Mouse (Mus musculus): ENCODE data around the gene AC170998.1. TPM values are rescaled to one million over a fixed set of nuclear protein-coding genes. Genes with fewer than 3 reads are reported as not detected.

The AC170998.1 gene
- polyA plus RNA-seq, 1 experiment: 2.0 TPM

- Histone ChIP-seq H3K4me1 (ENCODE audit: control insufficient read depth, insufficient read depth, low read length) (peaks cover 12% of the 10 kb centered on the region), H3K4me3 (replicated peaks; ENCODE audit: insufficient read depth, low read depth, low read length) (no peak overlapping the region), H3K27ac (ENCODE audit: insufficient read depth, low read length) (no peak overlapping the region), H3K27me3 (ENCODE audit: control insufficient read depth, insufficient read depth, low read length) (no peaks in the 10 kb centered on the region)
- peak in 1 of 2 experiments; percentile 29 for DNase-seq
- TF ChIP-seq POLR2A (IDR thresholded peaks at IDR 0.05; ENCODE audit: borderline replicate concordance, insufficient read depth, low read length) (no peak), CTCF (IDR thresholded peaks at IDR 0.05; ENCODE audit: borderline replicate concordance, insufficient read depth, low read depth, low read length) (no peak)
- 67% methylated on average over 6 of the region's 6 CpGs for WGBS
These were observed 19.9 kb downstream of the AC170998.1 start for GRCm38 (mm10) chr17:28745773-28746172.

- H3K4me1 ChIP-seq (ENCODE audit: control insufficient read depth, insufficient read depth, low read length): peaks cover 3% of the 10 kb centered on the region; the same call in 1 of the 2 replicates
- no peak overlapping the region for H3K4me3 ChIP-seq (replicated peaks; ENCODE audit: insufficient read depth, low read depth, low read length)
- H3K27ac ChIP-seq (ENCODE audit: insufficient read depth, low read length): no peak overlapping the region
- WGBS: 25% methylated on average over 4 of the region's 4 CpGs
- no peak for TF ChIP-seq CTCF (IDR thresholded peaks at IDR 0.05; ENCODE audit: borderline replicate concordance, insufficient read depth, low read depth, low read length)
- no peak for TF ChIP-seq POLR2A (IDR thresholded peaks at IDR 0.05; ENCODE audit: borderline replicate concordance, insufficient read depth, low read length)
- no peaks in the 10 kb centered on the region for H3K27me3 ChIP-seq (ENCODE audit: control insufficient read depth, insufficient read depth, low read length)
- DNase-seq: no peak
These were observed 22.1 kb downstream of the AC170998.1 start for GRCm38 (mm10) chr17:28748001-28748400.

GRCm38 (mm10) chr17:28750580-28750979, 24.7 kb downstream of the AC170998.1 start:
- no peaks in the 10 kb centered on the region for H3K4me1 ChIP-seq (ENCODE audit: control insufficient read depth, insufficient read depth, low read length)
- no peak overlapping the region for H3K4me3 ChIP-seq (replicated peaks; ENCODE audit: insufficient read depth, low read depth, low read length)
- H3K27me3 ChIP-seq (ENCODE audit: control insufficient read depth, insufficient read depth, low read length): no peaks in the 10 kb centered on the region
- H3K27ac ChIP-seq (ENCODE audit: insufficient read depth, low read length): no peak overlapping the region
- TF ChIP-seq CTCF (IDR thresholded peaks at IDR 0.05; ENCODE audit: borderline replicate concordance, insufficient read depth, low read depth, low read length): no peak
- TF ChIP-seq POLR2A (IDR thresholded peaks at IDR 0.05; ENCODE audit: borderline replicate concordance, insufficient read depth, low read length): no peak
- DNase-seq: no peak
- 77% methylated on average over 6 of the region's 6 CpGs for WGBS

- H3K4me3 ChIP-seq (replicated peaks; ENCODE audit: insufficient read depth, low read depth, low read length): no peak overlapping the region
- no peak for DNase-seq
These were observed 30.6 kb downstream of the AC170998.1 start for GRCm38 (mm10) chr17:28756447-28756846.

GRCm38 (mm10) chr17:28757470-28757869, 31.6 kb downstream of the AC170998.1 start:
- 59% methylated on average over 2 of the region's 2 CpGs for WGBS
- DNase-seq: no peak
- H3K4me1 ChIP-seq (ENCODE audit: control insufficient read depth, insufficient read depth, low read length): no peaks in the 10 kb centered on the region
- no peak overlapping the region for H3K27ac ChIP-seq (ENCODE audit: insufficient read depth, low read length)
- TF ChIP-seq POLR2A (IDR thresholded peaks at IDR 0.05; ENCODE audit: borderline replicate concordance, insufficient read depth, low read length) (no peak), CTCF (IDR thresholded peaks at IDR 0.05; ENCODE audit: borderline replicate concordance, insufficient read depth, low read depth, low read length) (no peak)
- H3K27me3 ChIP-seq (ENCODE audit: control insufficient read depth, insufficient read depth, low read length): no peaks in the 10 kb centered on the region
- no peak overlapping the region for H3K4me3 ChIP-seq (replicated peaks; ENCODE audit: insufficient read depth, low read depth, low read length)

More at GRCm38 (mm10) chr17:28756447-28756846, 30.6 kb downstream of the AC170998.1 start:
- H3K27ac ChIP-seq (ENCODE audit: insufficient read depth, low read length): no peak overlapping the region
- TF ChIP-seq POLR2A (IDR thresholded peaks at IDR 0.05; ENCODE audit: borderline replicate concordance, insufficient read depth, low read length): no peak
- WGBS: 75% methylated on average over 5 of the region's 5 CpGs
- H3K4me1 ChIP-seq (ENCODE audit: control insufficient read depth, insufficient read depth, low read length): no peaks in the 10 kb centered on the region
- H3K27me3 ChIP-seq (ENCODE audit: control insufficient read depth, insufficient read depth, low read length): no peaks in the 10 kb centered on the region

GRCm38 (mm10) chr17:28760736-28761312, 34.9 kb downstream of the AC170998.1 start:
- WGBS: 80% methylated on average over 8 of the region's 8 CpGs
- DNase-seq: no peak
- Histone ChIP-seq H3K27me3 (ENCODE audit: control insufficient read depth, insufficient read depth, low read length) (no peaks in the 10 kb centered on the region), H3K27ac (ENCODE audit: insufficient read depth, low read length) (no peak overlapping the region), H3K4me3 (replicated peaks; ENCODE audit: insufficient read depth, low read depth, low read length) (no peak overlapping the region), H3K4me1 (ENCODE audit: control insufficient read depth, insufficient read depth, low read length) (no peaks in the 10 kb centered on the region)
- no peak for TF ChIP-seq POLR2A (IDR thresholded peaks at IDR 0.05; ENCODE audit: borderline replicate concordance, insufficient read depth, low read length)
- TF ChIP-seq CTCF (IDR thresholded peaks at IDR 0.05; ENCODE audit: borderline replicate concordance, insufficient read depth, low read depth, low read length): no peak

GRCm38 (mm10) chr17:28761871-28762270, 36.0 kb downstream of the AC170998.1 start:
- peak; percentile 72 to 86 for DNase-seq
- WGBS: 3% methylated on average over 3 of the region's 3 CpGs

GRCm38 (mm10) chr17:28766203-28766602, 40.3 kb downstream of the AC170998.1 start:
- WGBS: 72% methylated on average over 3 of the region's 3 CpGs
- H3K4me3 ChIP-seq (replicated peaks; ENCODE audit: insufficient read depth, low read depth, low read length): no peak overlapping the region
- H3K27ac ChIP-seq (ENCODE audit: insufficient read depth, low read length): no peak overlapping the region
- peaks cover 3% of the 10 kb centered on the region; the same call in 1 of the 2 replicates for H3K4me1 ChIP-seq (ENCODE audit: control insufficient read depth, insufficient read depth, low read length)
- TF ChIP-seq CTCF (IDR thresholded peaks at IDR 0.05; ENCODE audit: borderline replicate concordance, insufficient read depth, low read depth, low read length) (no peak), POLR2A (IDR thresholded peaks at IDR 0.05; ENCODE audit: borderline replicate concordance, insufficient read depth, low read length) (no peak)
- no peaks in the 10 kb centered on the region; the same call in 1 of the 2 replicates for H3K27me3 ChIP-seq (ENCODE audit: control insufficient read depth, insufficient read depth, low read length)
- DNase-seq: no peak

More at GRCm38 (mm10) chr17:28761871-28762270, 36.0 kb downstream of the AC170998.1 start:
- Histone ChIP-seq H3K27ac (ENCODE audit: insufficient read depth, low read length) (no peak overlapping the region), H3K4me1 (ENCODE audit: control insufficient read depth, insufficient read depth, low read length) (no peaks in the 10 kb centered on the region), H3K27me3 (ENCODE audit: control insufficient read depth, insufficient read depth, low read length) (no peaks in the 10 kb centered on the region), H3K4me3 (replicated peaks; ENCODE audit: insufficient read depth, low read depth, low read length) (no peak overlapping the region)
- TF ChIP-seq CTCF (IDR thresholded peaks at IDR 0.05; ENCODE audit: borderline replicate concordance, insufficient read depth, low read depth, low read length): peak; percentile 96
- no peak for TF ChIP-seq POLR2A (IDR thresholded peaks at IDR 0.05; ENCODE audit: borderline replicate concordance, insufficient read depth, low read length)
